Mouse (Mus musculus) MEL (cell line): ENCODE measurements at regions not wholly inside any gene's neighbourhood (a gene's known extent, or its start where the extent isn't known, plus 50 kb on each side); places are given as distances from the start of the nearest gene placed in this dataset.

ENCODE experiments used
- CTCF ChIP-seq, 3 experiments: IDR thresholded peaks in 2 of 3; conservative IDR thresholded peaks in 1 of 3; 2 replicates each; pipeline ENCODE4 v1.5.1; 2011 to 2012; ENCODE audit warnings: low read length in 3 of 3, low read depth in 2 of 3, mild to moderate bottlenecking in 2 of 3, improper control_type of control experiment in 1 of 3, inconsistent platforms in 1 of 3, mixed read lengths in 1 of 3, moderate library complexity in 1 of 3; ENCODE audit not compliant: control insufficient read depth in 1 of 3, insufficient read depth in 1 of 3, poor library complexity in 1 of 3, severe bottlenecking in 1 of 3
- EP300 ChIP-seq, 2 experiments: IDR thresholded peaks; 2 replicates each; pipeline ENCODE4 v1.6.1; 2011; ENCODE audit warnings: improper control_type of control experiment in 2 of 2, low read length in 2 of 2, low read depth in 1 of 2, mild to moderate bottlenecking in 1 of 2
- ETS1 ChIP-seq: IDR thresholded peaks from 2 replicates; pipeline ENCODE4 v1.6.1; 2012; ENCODE audit warnings: low read depth, mild to moderate bottlenecking, inconsistent platforms, low read length, improper control_type of control experiment, moderate library complexity
- GABPA ChIP-seq: IDR thresholded peaks from 2 replicates; pipeline ENCODE4 v1.6.1; 2012; ENCODE audit warnings: low read depth, mild to moderate bottlenecking, inconsistent platforms, low read length, improper control_type of control experiment, moderate library complexity
- GATA1 ChIP-seq: IDR thresholded peaks from 2 replicates; pipeline ENCODE4 v1.6.1; 2011; ENCODE audit warnings: low read depth, low read length, improper control_type of control experiment
- HCFC1 ChIP-seq: IDR thresholded peaks from 2 replicates; pipeline ENCODE4 v1.6.1; 2012; ENCODE audit warnings: low read depth, mild to moderate bottlenecking, inconsistent platforms, low read length, improper control_type of control experiment, moderate library complexity
- JUND ChIP-seq: IDR thresholded peaks from 2 replicates; pipeline ENCODE4 v1.6.1; 2011; ENCODE audit warnings: low read depth, mild to moderate bottlenecking, improper control_type of control experiment, low read length
- POLR2A ChIP-seq, 2 experiments: IDR thresholded peaks; 2 replicates each; pipeline ENCODE4 v1.6.1; 2011 to 2012; ENCODE audit warnings: low read length in 2 of 2, mild to moderate bottlenecking in 2 of 2, control low read depth in 1 of 2, improper control_type of control experiment in 1 of 2, low read depth in 1 of 2, moderate library complexity in 1 of 2; ENCODE audit not compliant: control insufficient read depth in 1 of 2, insufficient read depth in 1 of 2, poor library complexity in 1 of 2
- POLR2AphosphoS2 ChIP-seq: IDR thresholded peaks from 2 replicates; pipeline ENCODE4 v1.6.1; 2011; ENCODE audit warnings: low read length, improper control_type of control experiment
- RCOR1 ChIP-seq: IDR thresholded peaks from 2 replicates; pipeline ENCODE4 v1.6.1; 2012; ENCODE audit warnings: low read depth, mild to moderate bottlenecking, inconsistent platforms, low read length, improper control_type of control experiment
- TBP ChIP-seq: IDR thresholded peaks from 2 replicates; pipeline ENCODE4 v1.8.0; 2011; ENCODE audit warnings: low read depth, low read length, improper control_type of control experiment
- USF2 ChIP-seq, 2 experiments: IDR thresholded peaks; 2 replicates each; pipeline ENCODE4 v1.6.1; 2011 to 2012; ENCODE audit warnings: improper control_type of control experiment in 2 of 2, low read length in 2 of 2, borderline replicate concordance in 1 of 2, inconsistent platforms in 1 of 2, low read depth in 1 of 2, mild to moderate bottlenecking in 1 of 2; ENCODE audit not compliant: insufficient read depth in 1 of 2
- ZC3H11A ChIP-seq: IDR thresholded peaks from 2 replicates; pipeline ENCODE4 v1.6.1; 2012; ENCODE audit warnings: low read depth, mild to moderate bottlenecking, inconsistent platforms, low read length, improper control_type of control experiment

DNA sequence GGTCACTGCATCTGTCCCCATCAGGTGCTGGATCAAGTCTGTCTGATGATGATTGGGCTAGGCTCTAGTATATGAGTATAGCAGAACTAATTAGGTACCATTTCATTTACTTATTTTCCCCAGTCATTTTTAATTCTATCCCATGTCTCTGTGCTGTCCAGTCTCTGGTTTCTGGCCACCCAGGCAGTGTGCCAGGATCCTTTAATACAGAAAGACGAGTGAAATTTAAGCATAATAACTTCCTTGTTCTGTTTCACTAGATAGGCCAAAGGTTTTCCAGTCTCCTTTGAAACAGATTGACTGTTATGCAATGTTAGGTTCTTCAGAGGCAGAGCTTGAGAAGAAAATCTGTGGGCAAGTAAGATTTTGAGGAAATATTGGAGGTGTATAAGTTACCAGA is 61.2 kb upstream of the Map2 start:
- TF ChIP-seq EP300 (IDR thresholded peaks at IDR 0.05; ENCODE audit: low read depth in 1 of 2, low read length in 2 of 2) (no peak), GABPA (no peak), POLR2A (IDR thresholded peaks at IDR 0.05; ENCODE audit: control insufficient read depth in 1 of 2, insufficient read depth in 1 of 2, low read depth in 1 of 2, low read length in 2 of 2, poor library complexity in 1 of 2) (no peak), GATA1 (no peak), TBP (no peak), RCOR1 (no peak), HCFC1 (no peak), POLR2AphosphoS2 (no peak), ZC3H11A (no peak), CTCF (IDR thresholded peaks at IDR 0.05 in 2 of 3, conservative IDR thresholded peaks at IDR 0.05 in 1 of 3; ENCODE audit: control insufficient read depth in 1 of 3, insufficient read depth in 1 of 3, low read depth in 2 of 3, low read length in 3 of 3, poor library complexity in 1 of 3, severe bottlenecking in 1 of 3) (no peak), USF2 (IDR thresholded peaks at IDR 0.05; ENCODE audit: borderline replicate concordance in 1 of 2, insufficient read depth in 1 of 2, low read depth in 1 of 2, low read length in 2 of 2) (no peak), ETS1 (no peak), JUND (no peak)
